Mouse (Mus musculus) neural tube, embryonic 13.5 days (tissue): ENCODE data around the gene Gm26897. TPM values are rescaled to one million over a fixed set of nuclear protein-coding genes. Genes with fewer than 3 reads are reported as not detected.

ENCODE experiments used
- ATAC-seq: fragments of 200-750 bp; cut with Nextera tagmentation; 2 replicates; pipeline ENCODE4 v1.8.0; 2017; ENCODE audit warnings: low read depth, mild to moderate bottlenecking, moderate TSS enrichment, moderate library complexity
- H3K27ac ChIP-seq: fragments of 300-500 bp; sonication (generic); replicated peaks from 2 replicates; pipeline ENCODE4 v1.5.1; 2015; ENCODE audit warnings: moderate library complexity, mild to moderate bottlenecking, inconsistent platforms
- H3K27me3 ChIP-seq: fragments of 300-500 bp; sonication (generic); 2 replicates; pipeline ENCODE4 v1.6.1; 2015; ENCODE audit warnings: mild to moderate bottlenecking, inconsistent platforms
- H3K36me3 ChIP-seq: fragments of 300-500 bp; sonication (generic); 2 replicates; pipeline ENCODE4 v1.6.1; 2015; ENCODE audit warnings: mild to moderate bottlenecking, inconsistent platforms
- H3K4me1 ChIP-seq: fragments of 300-500 bp; sonication (generic); replicated peaks from 2 replicates; pipeline ENCODE4 v1.6.1; 2015; ENCODE audit warnings: inconsistent platforms
- H3K4me2 ChIP-seq: fragments of 300-500 bp; sonication (generic); 2 replicates; pipeline ENCODE4 v1.6.1; 2015; ENCODE audit warnings: inconsistent platforms, mild to moderate bottlenecking, moderate library complexity
- H3K4me3 ChIP-seq: fragments of 300-500 bp; sonication (generic); 2 replicates; pipeline ENCODE4 v1.5.1; 2015; ENCODE audit warnings: mild to moderate bottlenecking, inconsistent platforms
- H3K9ac ChIP-seq: fragments of 300-500 bp; sonication (generic); 2 replicates; pipeline ENCODE4 v1.6.1; 2015; ENCODE audit warnings: moderate library complexity, mild to moderate bottlenecking, inconsistent platforms
- H3K9me3 ChIP-seq: fragments of 300-500 bp; sonication (generic); 2 replicates; pipeline ENCODE4 v1.6.1; 2016; ENCODE audit warnings: inconsistent platforms
- WGBS: fragments of 180-500 bp; shearing (Covaris S2); methylation state at CpG from one replicate; pipeline ENCODE4 v1.1.7; 2015; 5-methylcytosine and 5-hydroxymethylcytosine counted together
- polyA plus RNA-seq: library from polyadenylated mRNA; unstranded; fragments of >200 nt; fragmentation: Nextera tagmentation; extraction: Ambion mirVana; gene quantifications from 2 replicates; pipeline ENCODE4 v1.2.1, GENCODE M21; 2015

The Gm26897 gene
- polyA plus RNA-seq, 1 experiment from 2014 or later = not detected

DNA sequence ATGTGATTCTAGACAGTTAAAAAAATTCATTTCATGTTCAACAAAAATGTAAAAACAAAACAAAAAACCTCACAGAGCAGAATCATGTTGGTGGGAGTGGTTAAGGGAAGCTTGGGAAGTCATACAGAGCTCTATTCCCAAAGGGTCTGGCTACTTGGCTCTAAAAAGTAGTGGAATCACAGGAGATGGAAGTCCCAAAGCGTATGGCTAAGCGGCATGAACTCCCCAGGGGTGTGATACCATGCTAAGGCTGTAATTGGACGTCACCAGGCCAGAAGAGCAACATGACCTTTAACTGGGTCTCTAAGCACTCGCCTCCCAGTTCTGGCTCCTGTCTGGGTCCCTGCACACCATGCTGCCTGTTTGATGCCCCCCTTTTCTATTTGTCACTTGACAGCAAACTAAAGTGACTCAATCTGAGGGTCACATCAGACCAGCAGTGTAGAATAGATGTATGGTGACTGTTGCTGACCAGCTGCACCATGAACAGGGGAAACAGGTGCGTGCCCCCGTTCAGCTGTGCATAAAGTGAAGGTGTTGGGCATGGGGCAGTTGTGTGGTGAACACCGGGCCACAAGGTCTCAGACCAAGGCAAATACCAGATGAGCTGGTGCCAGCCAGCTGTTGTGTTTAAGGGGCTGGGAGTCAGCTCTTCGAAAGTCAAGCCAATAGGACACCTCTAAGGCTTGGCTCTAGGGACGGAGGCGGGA lies 46.2 kb downstream of the Gm26897 start:
- Histone ChIP-seq H3K4me3 (no peak overlapping the region), H3K27ac (no peak overlapping the region), H3K9ac (no peak overlapping the region), H3K4me2 (no peak overlapping the region), H3K4me1 (no peaks in the 10 kb centered on the region), H3K27me3 (no peaks in the 10 kb centered on the region), H3K36me3 (no peaks in the 10 kb centered on the region), H3K9me3 (no peaks in the 10 kb centered on the region)
- WGBS = 85% methylated on average over 10 of the region's 10 CpGs
- no peak for ATAC-seq
